Mouse (Mus musculus) left cerebral cortex, postnatal 36 days (tissue): ENCODE results near the gene Iqce. TPM values are rescaled to one million over a fixed set of nuclear protein-coding genes. Genes with fewer than 3 reads are reported as not detected.
"Not testable (repeated sequence)": the region's sequence is repeated elsewhere in the genome, so short reads cannot be mapped to it uniquely, and the experiment has no call there.

ENCODE experiments used
- DNase-seq, 2 experiments: peaks; one replicate each; pipeline ENCODE4 v3.0.0; 2021 to 2022; ENCODE audit warnings: low spot score in 2 of 2, mixed read lengths in 1 of 2
- intact Hi-C: fragments of 180-260 bp; cut with DNase I; formaldehyde crosslinking; loops from one replicate; pipeline ENCODE4 v1.15.1; 2025
- total RNA-seq, 2 experiments: library from RNA; stranded (reverse); gene quantifications; 2 replicates each; pipeline ENCODE4 v1.2.3; 2021

Iqce gene
- total RNA-seq, 2 experiments from 2014 or later, result 44.6 to 60.1 TPM

DNA sequence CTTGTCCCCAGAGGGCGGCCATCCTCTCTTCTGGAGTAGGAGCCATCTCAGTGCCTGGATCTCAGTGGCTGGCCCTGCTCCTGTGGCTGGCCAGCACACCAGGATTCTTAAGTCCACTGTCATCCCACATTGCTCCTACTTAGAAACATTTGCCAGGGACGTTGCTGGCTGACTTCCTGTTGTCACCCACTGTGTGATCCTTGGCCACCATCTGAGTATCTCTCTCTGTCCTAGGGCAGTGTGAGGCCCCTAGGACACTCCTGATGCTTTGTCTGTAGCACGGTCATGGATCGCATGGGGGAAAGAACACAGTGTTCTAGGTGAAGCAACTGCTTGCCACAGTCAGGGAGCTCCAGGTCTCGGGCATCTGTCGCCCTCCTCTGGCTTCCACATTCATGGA, 8.1 kb upstream of the Iqce start:
- intact Hi-C loops, result no loop called here

DNA sequence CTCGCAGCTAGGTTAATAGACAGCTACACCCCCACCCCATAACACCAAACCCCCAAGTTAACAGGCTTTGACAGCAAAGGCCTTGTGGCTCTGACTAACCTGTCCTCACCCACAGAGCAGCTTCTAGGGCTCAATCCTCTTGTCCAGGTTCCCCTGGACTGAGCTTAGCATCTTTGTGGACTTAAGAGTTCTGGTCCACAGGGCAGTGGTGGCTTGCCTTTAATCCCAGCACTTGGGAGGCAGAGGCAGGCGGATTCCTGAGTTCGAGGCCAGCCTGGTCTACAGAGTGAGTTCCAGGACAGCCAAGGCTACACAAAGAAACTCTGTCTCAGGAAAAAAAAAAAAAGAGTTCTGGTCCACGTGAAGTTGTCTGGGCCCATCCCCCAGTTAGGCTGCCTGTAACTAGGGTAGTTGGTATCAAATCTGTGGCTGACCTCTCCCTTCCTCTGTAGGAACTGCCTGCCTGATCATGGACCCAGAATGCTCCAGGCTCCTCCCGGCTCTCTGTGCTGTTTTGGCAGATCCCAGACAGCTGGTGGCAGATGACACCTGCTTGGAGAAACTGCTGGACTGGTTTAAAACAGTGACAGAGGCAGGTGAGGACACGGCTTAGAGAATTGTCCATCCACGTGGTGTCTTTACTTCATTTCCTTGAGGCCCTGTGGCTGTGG, 3.5 kb upstream of the Iqce start:
- DNase-seq, result no peak
- intact Hi-C loops, result loop anchor here (5.0 kb wide), 1 partner anchor 42 kb away; no protein-coding TSS in a partner anchor

More for the DNA sequence above, 8.1 kb upstream of the Iqce start:
- DNase-seq, result no peak

DNA sequence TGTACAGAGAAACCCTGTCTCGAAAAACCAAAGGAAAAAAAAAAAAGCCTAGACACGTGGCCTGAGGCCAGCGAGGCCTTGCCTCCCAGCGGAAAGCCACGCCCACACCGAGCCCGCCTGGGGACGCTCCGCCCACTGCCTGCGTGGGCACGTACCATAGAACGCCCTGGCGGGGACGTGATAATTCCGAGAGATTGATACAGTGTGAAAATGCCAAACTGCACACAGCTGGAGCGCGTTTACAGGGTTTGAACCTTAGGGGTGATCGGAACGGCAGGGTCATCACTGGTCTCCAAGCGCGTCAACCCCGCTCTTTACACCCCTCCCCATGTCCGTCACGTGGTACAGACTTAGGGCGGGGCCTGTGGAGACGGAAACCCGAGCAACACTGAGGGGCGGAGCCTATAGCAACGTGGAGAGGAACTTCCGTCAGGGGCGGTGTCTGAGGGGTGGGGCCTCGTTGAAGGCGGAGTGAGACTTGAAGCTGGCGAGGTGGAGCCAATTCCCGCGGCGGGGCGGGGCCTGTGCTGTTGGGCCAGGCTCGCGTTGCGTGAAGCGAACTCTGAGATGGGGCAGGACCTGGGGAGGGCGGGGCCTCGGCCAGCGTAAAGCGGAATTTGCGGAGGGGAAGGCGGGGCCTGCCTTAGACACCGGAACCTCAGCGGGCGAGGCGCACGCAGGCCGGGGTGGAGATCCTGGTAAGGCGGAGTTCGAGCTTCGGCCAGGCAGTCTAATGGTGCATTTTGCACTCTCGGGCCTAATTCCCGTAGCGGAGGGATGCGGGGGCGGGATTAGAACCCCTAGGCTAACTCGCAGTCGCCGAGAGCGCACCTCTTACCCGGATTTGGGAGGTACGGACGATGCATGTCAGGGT, 2.4 kb upstream of the Iqce start, which contains the start of gene Brat1:
Gene Brat1 (plus strand): TSS at position 634 of the 874 bp plus-strand sequence.
- peak; percentile 100 for DNase-seq
- intact Hi-C loops, result loop anchor here (5.0 kb wide), 1 partner anchor 43 kb away; no protein-coding TSS in a partner anchor

DNA sequence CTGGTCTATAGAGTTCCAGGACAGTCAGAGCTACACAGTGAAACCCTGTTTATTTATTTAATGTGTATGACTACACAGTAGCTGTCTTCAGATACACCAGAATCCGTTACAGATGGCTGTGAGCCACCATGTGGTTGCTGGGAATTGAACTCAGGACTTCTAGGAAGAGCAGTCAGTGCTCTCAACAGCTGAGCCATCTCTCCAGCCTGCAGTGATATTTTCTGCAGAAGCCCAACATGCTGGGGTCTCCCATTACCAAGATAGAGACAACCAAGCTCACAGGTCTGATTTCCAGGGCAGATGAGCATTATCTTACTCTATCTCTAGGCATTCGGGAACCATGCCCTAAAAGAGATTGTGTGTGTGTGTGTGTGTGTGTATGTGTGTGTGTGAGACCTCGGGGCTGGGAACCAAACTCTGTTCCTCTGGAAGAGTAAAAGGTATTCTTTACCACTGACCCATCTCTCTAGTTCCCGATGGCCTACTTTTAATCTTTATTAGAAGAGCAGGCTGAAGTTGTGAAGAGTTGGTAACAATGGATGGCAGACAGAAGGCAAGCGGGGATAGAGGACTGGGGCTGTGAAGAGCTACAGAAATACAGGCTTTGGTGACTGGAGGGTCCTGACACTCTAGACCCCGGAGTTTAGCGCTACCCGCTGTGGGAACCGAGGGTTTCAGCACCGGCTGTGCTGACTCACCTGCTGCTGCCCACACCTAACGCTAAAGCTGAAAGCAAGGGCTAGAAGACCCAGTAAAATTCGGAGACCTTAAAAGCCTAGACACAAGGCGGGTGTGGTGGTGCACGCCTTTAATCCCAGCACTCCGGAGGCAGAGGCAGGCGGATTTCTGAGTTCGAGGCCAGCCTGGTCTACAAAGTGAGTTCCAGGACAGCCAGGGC, 1.6 kb upstream of the Iqce start:
- intact Hi-C loops, result no loop called here
- no peak for DNase-seq

DNA sequence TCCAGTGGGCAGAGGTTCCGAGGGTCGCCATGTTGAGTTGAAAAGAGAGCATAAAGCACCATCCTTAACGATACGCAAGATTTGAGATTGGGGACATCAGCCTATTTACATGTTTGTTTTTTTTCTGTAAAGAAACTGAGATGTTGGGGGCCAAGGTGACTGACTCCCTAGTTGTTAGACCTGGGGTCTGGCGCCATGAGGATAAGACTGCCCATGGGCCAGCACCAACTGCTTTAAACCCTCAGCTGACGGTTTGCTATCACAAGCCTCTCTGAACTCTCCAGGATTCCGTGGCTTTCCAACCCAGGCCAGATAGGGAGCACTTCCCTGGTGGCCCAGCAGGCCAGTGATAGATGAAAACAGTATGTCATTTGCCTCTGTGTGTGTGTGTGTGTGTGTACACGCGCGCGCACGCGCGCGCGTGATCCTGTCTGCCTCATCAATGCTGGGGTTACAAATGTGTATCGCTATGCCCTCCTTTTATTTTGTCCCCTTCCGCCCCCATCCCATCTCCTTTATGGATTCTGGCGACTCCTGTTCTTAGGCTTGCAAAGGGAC, 519 bp upstream of the Iqce start:
- DNase-seq, result no peak
- intact Hi-C loops, result no loop called here

DNA sequence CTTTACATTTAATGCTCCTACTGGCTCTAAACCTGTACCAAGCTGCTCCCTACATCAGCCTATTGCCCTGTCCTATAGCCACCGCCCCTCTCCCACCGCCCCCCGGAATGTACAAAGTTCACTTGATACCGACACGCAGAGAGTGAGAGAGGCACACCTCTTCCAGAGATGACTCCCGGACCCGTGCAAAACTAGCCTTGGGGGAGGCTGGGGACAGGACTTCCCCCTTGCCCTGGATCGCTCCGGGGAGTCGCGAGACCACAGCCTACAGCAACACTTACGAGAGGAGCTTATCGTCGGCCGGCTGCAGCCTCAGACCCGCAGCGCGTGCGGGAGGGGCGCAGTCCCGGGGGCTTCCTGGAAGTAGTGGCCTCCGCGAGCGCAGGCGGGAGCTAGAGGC, 517 bp downstream of the Iqce start:
- no peak for DNase-seq
- intact Hi-C loops, result no loop called here

DNA sequence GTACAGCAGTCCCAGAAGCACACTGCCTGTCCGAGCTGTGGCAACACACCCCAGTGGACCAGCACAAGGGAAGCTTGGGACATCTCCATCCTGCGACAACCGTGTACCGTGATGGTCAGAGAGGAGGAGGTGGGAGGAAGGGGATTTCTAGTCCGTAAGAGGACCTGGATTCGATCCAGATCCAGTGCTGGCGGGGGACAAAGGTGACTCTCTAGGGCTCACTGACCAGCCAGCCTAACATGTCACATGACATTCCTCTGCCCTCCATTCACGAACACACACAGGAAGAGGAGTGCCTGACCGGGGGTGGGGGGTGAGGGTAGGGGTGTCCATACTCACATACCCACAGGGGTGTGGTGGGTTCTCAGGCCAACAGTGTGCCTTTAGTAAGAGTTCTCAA, 2.4 kb downstream of the Iqce start:
- intact Hi-C loops, result no loop called here
- DNase-seq, result no peak

DNA sequence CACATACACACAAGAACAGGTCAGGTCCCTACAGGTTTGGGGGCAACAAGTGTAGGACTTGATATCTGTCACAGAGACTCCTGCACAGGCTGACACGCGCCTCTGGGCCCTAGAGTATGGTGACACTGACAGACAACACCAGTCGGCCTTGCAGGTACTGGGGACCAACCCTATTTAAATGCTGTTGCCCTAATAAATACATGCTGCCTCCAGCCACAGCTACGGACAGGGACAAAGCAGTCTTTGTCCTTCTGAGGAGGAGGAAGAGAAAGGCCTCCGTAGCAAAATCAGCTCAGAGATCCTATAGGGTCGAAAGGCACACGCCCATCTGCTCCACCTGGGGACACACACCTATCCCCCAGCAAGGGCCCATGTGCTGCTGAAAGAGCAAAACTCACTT, 6.2 kb downstream of the Iqce start:
- no peak for DNase-seq
- intact Hi-C loops, result no loop called here

DNA sequence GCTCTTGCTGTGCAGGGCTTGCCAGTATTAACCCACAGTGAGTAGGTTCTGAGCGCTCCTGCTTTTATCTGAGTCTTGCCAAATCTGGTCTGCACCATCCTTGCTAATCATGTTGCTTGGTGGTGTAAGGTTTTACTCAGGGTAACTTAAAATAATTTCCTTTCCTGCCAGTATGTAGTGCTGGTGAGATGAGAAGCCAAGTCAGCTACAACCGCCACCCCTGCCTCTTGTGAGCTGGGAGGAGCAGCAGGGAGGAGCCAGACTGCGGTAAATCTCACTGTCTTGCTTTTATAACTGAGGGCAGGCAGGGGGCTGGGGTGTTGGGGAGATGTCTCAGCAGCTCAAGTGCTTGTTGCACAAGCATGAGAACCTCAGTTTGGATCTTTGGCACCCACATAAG, 13.7 kb downstream of the Iqce start:
- intact Hi-C loops, result no loop called here
- DNase-seq, result peak in 1 of 2 experiments; percentile 48

DNA sequence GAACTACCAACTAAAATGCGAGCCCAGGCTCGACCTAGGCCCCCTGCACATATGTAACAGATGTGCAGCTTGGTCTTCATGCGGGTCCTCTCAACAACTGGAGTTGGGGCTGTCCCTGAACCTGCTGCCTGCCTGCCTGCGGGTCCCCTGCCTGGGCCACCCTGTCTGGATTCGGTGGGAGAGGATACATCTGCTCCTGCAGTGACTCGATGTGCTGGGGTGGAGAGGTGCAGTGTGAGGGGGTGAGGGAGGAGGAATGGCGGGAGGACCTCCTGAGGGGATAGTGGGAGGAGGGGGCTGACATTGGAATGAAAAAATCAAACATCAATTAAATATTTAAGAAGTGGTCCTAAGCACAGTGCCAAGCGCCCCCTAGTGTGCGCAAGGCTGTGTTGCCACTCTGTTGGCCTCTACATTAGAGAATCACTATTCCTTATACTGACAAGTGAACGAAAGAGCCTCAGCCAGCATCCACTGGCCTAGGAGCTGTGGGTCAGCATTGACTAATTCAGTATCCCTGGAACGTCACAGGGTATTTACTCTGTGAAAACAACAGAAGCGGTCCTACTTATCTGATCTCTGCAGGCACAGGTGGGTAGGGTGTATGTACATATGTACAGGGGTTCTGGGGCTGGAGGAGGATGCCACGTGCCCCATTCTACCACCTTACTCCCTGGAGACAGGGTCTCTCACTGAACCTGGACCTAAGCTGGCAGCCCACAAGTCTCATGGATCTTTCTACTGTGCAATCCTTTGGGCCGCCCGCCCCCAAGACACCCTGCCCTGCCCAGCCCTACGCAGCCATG, 17.6 kb downstream of the Iqce start:
- intact Hi-C loops, result loop anchor here (5.0 kb wide), 1 partner anchor 47 kb away; no protein-coding TSS in a partner anchor
- DNase-seq, result no peak

DNA sequence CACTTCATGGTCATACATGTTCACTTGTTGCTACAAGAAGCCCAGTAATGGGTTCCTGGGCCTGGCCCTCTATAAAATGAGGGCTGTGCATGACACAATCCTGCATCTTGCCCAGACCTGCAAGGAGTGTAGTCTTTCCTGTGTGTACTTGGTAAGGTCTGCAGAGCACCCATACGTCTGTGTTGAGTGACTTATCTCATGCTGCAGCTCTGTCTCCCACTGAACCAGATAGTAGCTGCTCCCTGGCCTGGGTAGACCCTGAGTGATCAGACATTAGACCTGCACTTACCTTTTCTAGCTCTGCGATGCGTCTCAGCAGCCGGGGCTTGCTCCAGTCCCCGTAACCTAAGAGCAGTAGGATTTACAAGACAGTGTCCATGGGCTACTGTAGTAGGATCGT, 20.1 kb downstream of the Iqce start:
- no peak for DNase-seq
- intact Hi-C loops, result loop anchor here (5.0 kb wide), 1 partner anchor 45 kb away; no protein-coding TSS in a partner anchor

DNA sequence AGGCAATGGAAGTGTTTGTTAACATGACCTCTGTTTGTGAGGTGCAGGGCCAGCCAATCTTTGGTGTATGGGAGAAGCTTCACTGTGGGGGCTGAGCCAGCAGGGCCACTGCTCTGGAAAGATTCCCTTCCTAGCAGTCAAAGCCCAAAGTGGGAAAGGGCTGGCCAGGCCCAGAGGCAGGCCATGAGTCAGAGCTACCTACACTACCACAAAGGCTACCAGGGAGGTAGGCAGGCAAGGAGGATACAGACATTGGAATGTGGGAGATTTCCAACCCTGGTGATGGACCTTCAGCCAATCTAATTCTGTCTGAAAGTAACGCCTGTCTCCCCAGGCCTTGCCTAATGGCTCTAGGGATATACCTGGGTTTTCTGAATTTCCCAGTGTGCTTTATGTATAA, 21.2 kb downstream of the Iqce start:
- intact Hi-C loops, result loop anchor here (5.0 kb wide), 1 partner anchor 44 kb away; no protein-coding TSS in a partner anchor
- DNase-seq, result no peak

DNA sequence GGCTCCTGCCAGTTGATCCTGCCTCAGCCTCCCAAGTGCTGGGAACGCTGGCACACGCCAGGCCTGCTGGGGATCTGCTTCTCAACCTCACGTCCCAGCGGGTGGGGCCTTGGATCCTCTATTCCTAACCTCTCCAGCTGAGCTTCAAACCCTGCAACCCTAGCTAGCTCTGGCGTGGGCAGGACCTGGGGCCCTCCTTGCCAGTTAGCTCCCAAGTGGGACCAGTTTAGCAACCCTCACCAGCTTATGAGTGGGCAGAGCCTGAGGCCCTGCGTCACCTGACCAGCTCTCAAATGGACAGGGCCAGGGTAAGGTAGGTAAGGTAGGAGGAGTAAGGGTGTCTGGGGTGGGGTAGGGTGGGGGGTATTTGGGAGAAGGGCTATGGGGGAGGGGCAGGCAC, 22.1 kb downstream of the Iqce start:
- intact Hi-C loops, result loop anchor here (5.0 kb wide), 1 partner anchor 43 kb away; no protein-coding TSS in a partner anchor
- DNase-seq, result no peak

DNA sequence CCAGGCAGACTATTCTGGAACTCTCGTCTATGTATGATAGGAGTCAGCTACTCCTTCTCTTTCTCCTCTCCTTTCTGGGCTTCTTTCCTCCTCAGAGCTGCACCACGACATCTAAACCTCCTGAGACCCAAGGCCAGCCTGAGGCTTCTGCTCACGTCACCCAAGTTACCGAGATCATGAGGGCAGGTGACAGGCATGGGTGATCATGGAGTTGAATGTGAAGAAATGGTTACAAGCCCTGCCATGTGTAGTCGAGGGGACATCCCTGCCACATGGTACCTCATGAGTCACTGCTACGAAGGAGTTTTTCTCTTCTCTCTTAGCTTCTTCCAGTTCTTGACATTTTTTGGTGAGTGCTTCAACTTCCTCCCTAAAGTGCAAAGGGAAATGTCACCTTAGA, 25.0 kb downstream of the Iqce start:
- DNase-seq, result no peak
- intact Hi-C loops, result no loop called here

DNA sequence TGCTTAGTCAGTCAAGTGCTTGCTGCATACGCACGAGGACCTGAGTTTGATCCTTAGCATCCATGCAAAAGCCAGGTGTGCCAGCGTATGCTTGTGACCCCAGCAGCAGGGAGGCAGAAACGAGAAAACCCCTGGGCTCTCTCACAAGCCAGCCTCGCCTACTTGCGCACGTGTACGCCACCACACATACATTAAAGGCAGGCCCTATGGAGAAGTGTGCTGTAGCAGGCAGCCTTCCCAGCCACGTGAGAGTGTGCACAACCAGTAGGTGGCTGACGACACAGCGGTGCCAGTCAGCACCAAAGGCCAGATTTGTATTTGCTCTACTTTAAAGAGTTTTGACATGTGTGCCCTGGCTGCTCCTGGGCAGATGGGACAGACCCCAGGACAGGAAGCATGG, 26.5 kb downstream of the Iqce start:
- DNase-seq, result peak; percentile 52 to 59
- intact Hi-C loops, result no loop called here

DNA sequence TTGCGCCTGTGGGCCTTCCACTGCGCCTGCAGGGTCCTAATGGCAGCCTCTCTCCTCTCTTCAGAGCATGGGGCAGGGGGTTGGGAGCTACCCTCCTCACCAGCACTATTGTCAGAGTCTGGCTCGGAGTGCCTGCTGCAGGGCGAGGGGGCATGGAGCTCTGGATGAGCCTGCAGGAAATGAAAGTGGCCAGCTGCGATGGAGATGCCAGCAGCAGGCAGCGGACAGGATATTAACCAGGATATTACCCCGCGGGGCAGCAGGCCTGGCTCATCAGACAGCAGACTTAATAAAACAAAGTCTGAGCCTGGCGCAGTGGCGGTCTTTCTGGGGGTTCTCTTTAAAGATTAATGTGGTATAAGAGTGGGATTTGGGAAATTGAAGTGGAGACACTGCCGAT, 27.1 kb downstream of the Iqce start:
- intact Hi-C loops, result no loop called here
- no peak for DNase-seq

DNA sequence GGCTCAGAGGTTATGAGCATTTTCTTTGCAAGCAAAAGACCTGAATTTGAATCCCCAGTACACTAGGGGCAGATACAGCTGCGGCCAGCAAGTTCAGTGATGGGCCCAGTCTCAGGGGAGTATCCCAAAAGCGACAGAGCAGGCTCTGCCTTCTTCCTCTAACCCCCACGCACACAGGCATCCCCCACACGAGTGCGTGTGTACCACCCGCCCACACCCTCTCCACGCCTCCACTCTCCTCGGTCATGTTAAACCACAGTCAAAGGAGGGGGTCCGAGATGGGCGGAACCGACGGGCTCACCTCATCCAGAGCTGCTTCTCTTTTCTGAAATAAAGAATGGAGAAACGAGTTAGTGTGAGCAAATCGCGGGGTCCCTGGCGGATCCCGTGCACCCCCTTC, 28.1 kb downstream of the Iqce start:
- DNase-seq, result no peak
- intact Hi-C loops, result no loop called here

DNA sequence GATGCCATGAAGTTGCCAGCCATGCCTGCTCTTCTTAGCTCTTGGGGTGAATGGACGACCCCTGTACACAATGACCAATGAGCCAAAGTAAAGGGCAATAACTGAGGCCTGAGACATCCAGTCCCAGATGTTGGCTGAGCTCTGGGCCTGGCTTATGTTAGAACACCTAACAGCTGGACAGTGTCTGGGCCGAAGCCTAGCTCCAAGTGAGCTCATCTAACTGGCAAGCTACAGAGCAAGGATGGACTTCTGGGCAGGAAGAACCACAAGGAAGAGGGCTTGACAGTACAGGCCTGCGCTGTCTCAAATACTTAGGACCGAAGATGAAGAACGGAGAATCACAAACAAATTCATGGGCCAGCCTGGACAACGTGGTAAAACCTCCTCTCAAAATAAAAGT, 29.6 kb downstream of the Iqce start:
- DNase-seq, intact Hi-C loops: not testable (repeated sequence)

DNA sequence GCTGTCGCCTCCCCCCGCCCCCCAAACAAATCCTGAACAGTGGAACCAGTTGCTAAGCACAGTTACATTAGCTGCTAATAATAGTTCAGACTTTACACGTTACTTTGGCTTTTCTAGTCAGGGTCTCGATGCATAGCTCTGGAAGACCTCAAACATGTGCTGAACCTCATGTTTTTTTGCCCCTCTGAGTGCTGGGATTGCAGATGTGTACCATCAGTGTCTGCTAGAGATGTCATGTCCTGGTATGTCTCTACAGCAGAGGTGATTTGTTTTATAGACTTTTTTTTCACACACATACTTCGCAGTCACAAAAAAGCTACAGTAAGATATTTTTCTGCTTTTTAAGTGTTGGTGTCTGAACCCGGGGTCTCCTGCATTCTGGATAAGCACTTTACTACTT, 30.1 kb downstream of the Iqce start:
- no peak for DNase-seq
- intact Hi-C loops, result no loop called here
